Mouse (Mus musculus) midbrain, embryonic 10.5 days (tissue): ENCODE measurements at regions not wholly inside any gene's neighbourhood (a gene's known extent, or its start where the extent isn't known, plus 50 kb on each side); places are given as distances from the start of the nearest gene placed in this dataset.

Experiments
- DNase-seq: peaks from one replicate; pipeline ENCODE4 v3.0.0-alpha.2; 2017; ENCODE audit warnings: low spot score
- H3K27ac ChIP-seq: fragments of 300-500 bp; sonication (generic); replicated peaks from 2 replicates; pipeline ENCODE4 v1.5.1; 2016; ENCODE audit warnings: mild to moderate bottlenecking
- H3K27me3 ChIP-seq: fragments of 300-500 bp; sonication (generic); 2 replicates; pipeline ENCODE4 v1.6.1; 2016; ENCODE audit warnings: low read depth, mild to moderate bottlenecking; ENCODE audit not compliant: poor library complexity, severe bottlenecking
- H3K36me3 ChIP-seq: fragments of 300-500 bp; sonication (generic); 2 replicates; pipeline ENCODE4 v1.6.1; 2016; ENCODE audit warnings: mild to moderate bottlenecking, moderate library complexity
- H3K4me1 ChIP-seq: fragments of 300-500 bp; sonication (generic); 2 replicates; pipeline ENCODE4 v1.6.1; 2016
- H3K4me3 ChIP-seq: fragments of 300-500 bp; sonication (generic); 2 replicates; pipeline ENCODE4 v1.5.1; 2016; ENCODE audit warnings: mild to moderate bottlenecking, moderate library complexity
- H3K9me3 ChIP-seq: fragments of 300-500 bp; sonication (generic); replicated peaks from 2 replicates; pipeline ENCODE4 v1.6.1; 2016; ENCODE audit warnings: mild to moderate bottlenecking
- WGBS: fragments of 180-500 bp; shearing (Covaris S2); methylation state at CpG from one replicate; pipeline ENCODE4 v1.1.7; 2016; 5-methylcytosine and 5-hydroxymethylcytosine counted together

GRCm38 (mm10) chr17:22795213-22795612 lies 71.7 kb downstream of the Zfp945 start:
- H3K4me3 ChIP-seq, result no peak overlapping the region
- WGBS, result 79% methylated on average over 5 of the region's 5 CpGs
- H3K27ac ChIP-seq, result no peak overlapping the region
- H3K4me1 ChIP-seq, result no peaks in the 10 kb centered on the region
- H3K36me3 ChIP-seq, result peaks cover 25% of the 10 kb centered on the region
- H3K9me3 ChIP-seq, result peaks cover 79% of the 10 kb centered on the region
- no peak for DNase-seq
- H3K27me3 ChIP-seq, result no peaks in the 10 kb centered on the region

GRCm38 (mm10) chr17:22784481-22784880 lies 82.5 kb downstream of the Zfp945 start:
- no peak overlapping the region for H3K27ac ChIP-seq
- H3K9me3 ChIP-seq, result peaks cover 60% of the 10 kb centered on the region
- H3K4me3 ChIP-seq, result no peak overlapping the region
- no peaks in the 10 kb centered on the region for H3K27me3 ChIP-seq
- DNase-seq, result no peak
- WGBS, result 88% methylated on average over 2 of the region's 2 CpGs
- peaks cover 54% of the 10 kb centered on the region for H3K36me3 ChIP-seq
- H3K4me1 ChIP-seq, result no peaks in the 10 kb centered on the region

GRCm38 (mm10) chr17:22745736-22746135 lies 121.2 kb downstream of the Zfp945 start:
- no peaks in the 10 kb centered on the region for H3K4me1 ChIP-seq
- H3K4me3 ChIP-seq, result no peak overlapping the region
- no peak overlapping the region for H3K27ac ChIP-seq
- H3K27me3 ChIP-seq, result no peaks in the 10 kb centered on the region
- H3K9me3 ChIP-seq, result no peaks in the 10 kb centered on the region
- H3K36me3 ChIP-seq, result no peaks in the 10 kb centered on the region
- no peak for DNase-seq
- WGBS, result 62% methylated on average over 7 of the region's 7 CpGs

- H3K9me3 ChIP-seq, result peaks cover 20% of the 10 kb centered on the region
- under 1% methylated on average over 25 of the region's 25 CpGs for WGBS
- DNase-seq, result peak; percentile 67
- peak overlapping the region; percentile 87 for H3K27ac ChIP-seq
- H3K4me3 ChIP-seq, result peak overlapping the region; percentile 68
- no peaks in the 10 kb centered on the region for H3K27me3 ChIP-seq
- H3K4me1 ChIP-seq, result peaks cover 11% of the 10 kb centered on the region
- H3K36me3 ChIP-seq, result peaks cover 19% of the 10 kb centered on the region
Measured at GRCm38 (mm10) chr17:22739581-22740178, 127.3 kb downstream of the Zfp945 start.

- peaks cover 22% of the 10 kb centered on the region for H3K36me3 ChIP-seq
- peak overlapping the region; percentile 87 for H3K27ac ChIP-seq
- WGBS, result 20% methylated on average over 12 of the region's 12 CpGs
- H3K9me3 ChIP-seq, result peaks cover 23% of the 10 kb centered on the region
- H3K27me3 ChIP-seq, result no peaks in the 10 kb centered on the region
- H3K4me1 ChIP-seq, result peaks cover 11% of the 10 kb centered on the region
- DNase-seq, result no peak
- H3K4me3 ChIP-seq, result peak overlapping the region; percentile 68
Measured at GRCm38 (mm10) chr17:22739173-22739572, 127.8 kb downstream of the Zfp945 start.

- Histone ChIP-seq H3K4me1 (peaks cover 11% of the 10 kb centered on the region), H3K27ac (no peak overlapping the region), H3K27me3 (no peaks in the 10 kb centered on the region), H3K9me3 (peaks cover 49% of the 10 kb centered on the region), H3K4me3 (no peak overlapping the region), H3K36me3 (peaks cover 24% of the 10 kb centered on the region)
- no peak for DNase-seq
- WGBS, result 91% methylated on average over 4 of the region's 4 CpGs
Measured at GRCm38 (mm10) chr17:22736360-22736759, 130.6 kb downstream of the Zfp945 start.
